Mouse (Mus musculus) layer of hippocampus, adult 2 months (tissue): ENCODE data around the gene Ercc5. TPM values are rescaled to one million over a fixed set of nuclear protein-coding genes. Genes with fewer than 3 reads are reported as not detected.

ENCODE experiments used
- DNase-seq, 2 experiments: peaks; one replicate each; pipeline ENCODE4 v3.0.0; 2022; ENCODE audit warnings: low spot score in 2 of 2
- H3K27ac ChIP-seq: fragments of 200-600 bp; 2 replicates; pipeline ENCODE4 v1.8.1; 2022
- H3K4me3 ChIP-seq: fragments of 200-600 bp; 2 replicates; pipeline ENCODE4 v1.8.1; 2022; ENCODE audit warnings: mild to moderate bottlenecking
- CTCF ChIP-seq: fragments of 200-600 bp; conservative IDR thresholded peaks from 2 replicates; pipeline ENCODE4 v1.8.1; 2022; ENCODE audit warnings: antibody characterized with exemption, mild to moderate bottlenecking, moderate library complexity
- total RNA-seq, 2 experiments: library from RNA; stranded (reverse); gene quantifications; 2 replicates each; pipeline ENCODE4 v1.2.3; 2021

The Ercc5 gene
- total RNA-seq, 2 experiments from 2014 or later, result 19.7 to 22.1 TPM

DNA sequence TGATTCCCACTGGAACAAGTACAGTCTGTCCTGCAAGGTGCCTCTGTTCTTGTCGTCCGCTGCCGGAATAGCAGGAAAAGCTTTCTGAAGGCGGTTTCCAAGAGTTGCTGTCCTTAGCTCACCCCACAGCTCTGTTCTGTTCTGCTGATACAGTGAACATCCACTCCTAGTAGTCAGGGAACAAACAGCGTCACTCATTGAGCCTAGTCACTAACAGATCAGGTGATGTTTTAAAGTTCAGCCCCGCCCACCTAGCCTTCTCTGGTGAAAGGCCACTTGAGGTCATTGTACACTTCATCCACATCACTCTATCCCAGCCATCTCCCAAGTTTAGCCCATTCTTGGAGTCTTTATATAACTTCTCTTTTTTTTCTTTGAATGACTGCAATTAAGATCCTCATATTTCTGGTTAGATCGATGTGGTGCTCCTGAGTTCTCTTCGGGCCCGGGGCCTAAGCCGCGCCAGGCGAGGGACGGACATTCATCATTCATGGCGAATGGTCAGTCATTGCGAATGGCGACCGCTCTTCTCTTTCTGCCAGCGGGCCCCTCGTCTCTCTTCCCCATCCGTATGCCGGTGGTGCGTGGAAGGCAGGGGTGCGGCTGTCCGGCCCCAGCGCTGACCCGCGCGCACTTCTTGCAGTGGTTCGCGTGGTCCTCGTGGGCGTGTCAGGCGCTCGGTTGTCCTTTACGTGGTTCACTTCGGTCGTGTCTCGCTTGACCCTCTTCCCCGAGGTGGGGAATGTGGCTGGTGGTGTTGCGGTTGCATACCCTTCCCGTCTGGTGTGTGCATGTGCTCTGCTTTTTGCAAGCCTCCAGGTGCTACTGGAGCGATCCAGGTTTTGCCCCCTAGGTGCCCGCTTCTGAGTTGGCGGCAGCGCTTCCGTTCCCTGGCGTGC lies 51.0 kb downstream of the Ercc5 start:
- H3K27ac ChIP-seq, result no peak overlapping the region
- peak in 1 of 2 experiments; percentile 27 for DNase-seq
- no peak for TF ChIP-seq CTCF

DNA sequence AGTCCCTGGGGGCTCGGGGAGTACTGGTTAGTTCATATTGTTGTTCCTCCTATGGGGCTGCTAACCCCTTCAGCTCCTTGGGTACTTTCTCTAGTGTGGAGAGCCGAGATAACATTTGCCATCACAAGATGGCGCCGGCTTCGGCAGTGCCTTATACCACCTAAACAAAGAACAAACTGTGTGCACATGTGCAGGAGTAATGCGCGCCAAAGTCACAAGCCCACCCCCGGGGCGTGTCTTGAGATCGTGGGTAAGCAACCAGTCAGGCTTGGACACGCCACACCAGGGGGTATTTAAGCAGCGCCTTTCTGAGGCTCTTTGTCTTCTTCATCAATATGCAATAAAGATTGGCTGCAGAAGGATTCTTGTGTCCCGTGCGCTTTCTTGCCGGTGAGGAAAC lies 55.3 kb downstream of the Ercc5 start:
- no peak overlapping the region for H3K27ac ChIP-seq
- DNase-seq, result no peak
- H3K4me3 ChIP-seq, result no peak overlapping the region
- no peak for TF ChIP-seq CTCF

More for the DNA sequence above, 51.0 kb downstream of the Ercc5 start:
- peak overlapping the region; percentile 57 for H3K4me3 ChIP-seq

DNA sequence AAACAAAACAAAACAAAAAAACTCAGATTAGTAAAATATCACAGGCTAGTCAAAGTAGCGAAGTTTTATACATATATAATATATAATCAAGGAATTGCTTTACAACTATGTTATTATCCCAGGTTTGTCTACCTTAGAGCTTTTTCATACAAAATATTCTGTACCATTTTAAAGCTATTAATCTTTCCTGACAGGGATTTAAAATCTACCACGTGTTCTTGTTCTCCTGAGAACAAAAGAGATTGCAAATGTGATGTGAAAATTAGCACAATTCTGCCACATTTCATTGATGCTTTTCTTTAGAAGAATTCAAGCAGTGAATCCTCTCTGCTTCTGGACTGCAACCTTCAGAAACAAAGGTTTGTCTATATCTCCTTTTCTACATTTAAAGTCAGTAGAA lies 66.9 kb downstream of the Ercc5 start:
- no peak overlapping the region for H3K4me3 ChIP-seq
- no peak for TF ChIP-seq CTCF
- no peak for DNase-seq
- H3K27ac ChIP-seq, result no peak overlapping the region

DNA sequence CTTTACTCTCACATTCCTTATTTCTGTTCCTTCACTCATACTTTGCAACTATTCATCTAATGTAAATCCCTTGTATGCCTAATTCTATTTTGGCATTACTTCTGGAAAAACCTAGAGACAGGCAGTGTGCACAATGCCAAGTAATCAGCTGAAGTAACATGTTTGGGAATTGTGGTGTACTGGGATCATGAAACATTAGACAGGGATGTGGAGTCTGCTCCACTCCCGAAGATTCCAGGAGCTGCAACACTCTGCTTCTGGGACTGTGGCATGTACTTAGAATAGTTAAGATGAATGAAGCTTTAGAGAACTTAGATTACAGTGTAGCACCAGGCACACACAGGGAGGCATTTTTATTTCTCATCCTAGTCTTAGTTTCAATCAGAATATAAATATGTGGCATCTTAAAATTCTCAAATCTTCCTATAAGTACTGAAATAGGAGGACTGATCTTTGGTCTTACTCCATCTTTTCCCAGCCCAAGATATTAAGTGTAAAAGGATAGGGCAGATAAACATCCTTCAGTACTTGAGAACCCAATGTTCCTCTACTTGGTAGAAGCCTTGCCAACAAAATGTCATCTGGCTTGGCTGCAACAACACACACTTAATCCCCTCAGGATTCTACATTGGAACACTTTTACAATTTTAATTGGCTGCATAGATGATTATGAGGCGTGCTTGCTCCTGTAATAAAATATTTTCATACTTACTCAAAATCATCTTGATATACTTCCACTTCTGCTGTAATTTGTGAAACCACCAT lies 69.0 kb downstream of the Ercc5 start:
- TF ChIP-seq CTCF, result no peak

DNA sequence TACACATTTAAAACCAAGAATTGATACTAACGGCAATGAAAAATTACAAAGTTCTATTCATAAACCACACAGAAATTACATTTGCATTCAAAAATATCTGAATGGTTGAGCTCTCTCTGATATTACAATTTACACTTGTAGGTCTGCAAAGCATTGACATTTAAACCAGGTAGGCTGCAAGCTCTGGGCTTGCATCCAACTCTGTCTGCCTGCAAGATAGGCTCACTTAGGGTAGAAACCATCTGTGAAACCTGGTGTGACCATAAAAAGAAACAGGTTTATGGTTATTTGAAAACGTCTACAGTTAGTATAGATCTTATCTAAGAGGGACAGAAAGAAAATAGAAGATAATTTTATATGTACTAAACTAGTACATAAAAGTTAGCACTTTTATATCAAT lies 69.6 kb downstream of the Ercc5 start:
- no peak for DNase-seq
- Histone ChIP-seq H3K27ac (no peak overlapping the region), H3K4me3 (no peak overlapping the region)
- TF ChIP-seq CTCF, result no peak

More for the DNA sequence above, 69.0 kb downstream of the Ercc5 start:
- DNase-seq, result no peak
- Histone ChIP-seq H3K27ac (no peak overlapping the region), H3K4me3 (no peak overlapping the region)

DNA sequence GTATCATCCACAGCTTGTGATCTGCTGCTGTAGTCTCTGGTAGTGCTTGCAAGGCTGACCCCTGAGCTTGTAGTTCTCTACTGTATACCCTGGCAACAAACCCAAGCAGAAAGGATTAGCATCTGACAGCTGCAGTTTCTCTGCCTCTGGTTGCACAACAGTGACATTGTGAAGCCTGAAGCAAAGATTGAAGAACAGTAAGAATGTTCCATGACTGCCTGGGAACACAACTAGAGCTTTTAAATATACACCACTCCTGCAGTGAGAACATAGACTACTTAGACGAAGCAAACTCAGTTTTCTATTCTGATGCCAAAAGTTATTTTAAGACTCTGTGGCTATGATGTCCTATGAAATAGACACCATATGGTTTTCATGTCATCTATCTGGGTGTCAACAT lies 71.3 kb downstream of the Ercc5 start, which contains the start of gene Mettl21e:
Mettl21e (minus strand) TSS at position 86 of the 400 bp plus-strand sequence.
- DNase-seq, result no peak
- TF ChIP-seq CTCF, result no peak
- H3K27ac ChIP-seq, result no peak within 1 kb of the TSS

DNA sequence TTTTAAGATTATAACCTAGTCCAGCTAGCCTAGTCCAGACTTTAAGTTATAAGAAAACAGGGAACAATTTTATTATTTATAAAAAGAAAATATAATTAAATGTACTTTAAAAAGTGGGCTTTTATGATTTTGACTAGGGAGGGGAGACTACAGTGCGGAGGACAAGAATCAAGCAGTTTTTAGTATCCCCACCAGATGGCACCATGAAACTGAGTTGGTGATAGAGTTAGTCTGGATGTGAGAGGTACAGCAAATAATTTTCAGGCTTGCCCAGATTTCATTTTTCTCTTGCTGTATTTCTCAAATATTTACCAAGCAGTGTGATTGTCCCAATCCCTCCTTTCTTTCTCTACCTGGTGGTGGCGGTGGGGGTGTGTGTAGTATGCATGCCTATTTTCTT lies 81.5 kb downstream of the Ercc5 start:
- H3K27ac ChIP-seq, result no peak overlapping the region
- H3K4me3 ChIP-seq, result no peak overlapping the region
- TF ChIP-seq CTCF, result peak; percentile 90
- peak; percentile 59 to 68 for DNase-seq

More for the DNA sequence above, 71.3 kb downstream of the Ercc5 start, which contains the start of gene Mettl21e:
- H3K4me3 ChIP-seq, result no peak within 1 kb of the TSS

Other genes with a start within 250 kb of the Ercc5 start
- gene Tpp2, start 214.1 kb upstream of the Ercc5 start, total RNA-seq, result 10 to 100 TPM; 49.6 to 51.5 TPM
- not detected for gene Mettl21c, start 127.7 kb upstream of the Ercc5 start, total RNA-seq
- gene Gm8251, start 85.8 kb upstream of the Ercc5 start, total RNA-seq, result not detected
- gene Tex30, start 45.3 kb upstream of the Ercc5 start, total RNA-seq, result 10 to 100 TPM in 1 of 2 experiments, 1 to 10 TPM in 1; 9.0 to 10.3 TPM
- gene Kdelc1, start 28.9 kb upstream of the Ercc5 start, total RNA-seq, result 10 to 100 TPM in 1 of 2 experiments, 1 to 10 TPM in 1; 8.6 to 10.2 TPM
- 10 to 100 TPM; 34.0 to 37.4 TPM for gene Bivm, start 28.8 kb upstream of the Ercc5 start, total RNA-seq
- gene Mettl21e, start 71.2 kb downstream of the Ercc5 start, total RNA-seq, result not detected